Mouse (Mus musculus) CH12.LX (cell line): ENCODE measurements around the gene Phf23. TPM values are rescaled to one million over a fixed set of nuclear protein-coding genes. Genes with fewer than 3 reads are reported as not detected.

Source experiments
- DNase-seq: peaks from one replicate; pipeline ENCODE4 v3.0.0-alpha.2; 2013; ENCODE audit errors: extremely low read depth
- H3K27ac ChIP-seq: 2 replicates; pipeline ENCODE4 v1.5.1; 2012; ENCODE audit warnings: low read depth, mild to moderate bottlenecking, control low read depth, moderate library complexity; ENCODE audit not compliant: insufficient read depth
- H3K27me3 ChIP-seq: replicated peaks from 2 replicates; pipeline ENCODE3; 2012; ENCODE audit warnings: inconsistent platforms
- H3K36me3 ChIP-seq, 2 experiments: replicated peaks in 1 of 2; 2 replicates each; pipeline versions ENCODE3 to v1.6.1; 2012; ENCODE audit warnings: inconsistent platforms in 1 of 2, low read length in 1 of 2, mild to moderate bottlenecking in 1 of 2, mixed read lengths in 1 of 2, moderate library complexity in 1 of 2; ENCODE audit not compliant: control insufficient read depth in 1 of 2, insufficient read depth in 1 of 2
- H3K4me1 ChIP-seq, 2 experiments: 2 replicates each; pipeline ENCODE4 v1.6.1; 2012; ENCODE audit warnings: inconsistent platforms in 1 of 2, moderate library complexity in 1 of 2; ENCODE audit not compliant: insufficient read depth in 2 of 2, control insufficient read depth in 1 of 2
- H3K4me2 ChIP-seq: 2 replicates; pipeline ENCODE4 v1.6.1; 2012; ENCODE audit warnings: low read depth, mild to moderate bottlenecking, control low read depth; ENCODE audit not compliant: poor library complexity, insufficient read depth, severe bottlenecking
- H3K4me3 ChIP-seq, 3 experiments: fragments of 150-350 bp in 1 of 3; sonication (generic) in 1 of 3; replicated peaks in 1 of 3; 2 replicates each; pipeline versions ENCODE3 to v1.5.1; 2011 to 2012; ENCODE audit warnings: low read depth in 2 of 3, low read length in 2 of 3, mild to moderate bottlenecking in 2 of 3, moderate library complexity in 2 of 3, control low read depth in 1 of 3, improper control_type of control experiment in 1 of 3, inconsistent platforms in 1 of 3, mixed read lengths in 1 of 3; ENCODE audit not compliant: poor library complexity in 1 of 3
- H3K79me2 ChIP-seq: replicated peaks from 2 replicates; pipeline ENCODE4 v1.6.1; 2012; ENCODE audit warnings: mild to moderate bottlenecking, moderate library complexity; ENCODE audit not compliant: control insufficient read depth, poor library complexity, insufficient read depth, severe bottlenecking; ENCODE audit errors: extremely low read depth
- H3K9ac ChIP-seq: 2 replicates; pipeline ENCODE4 v1.6.1; 2012; ENCODE audit warnings: low read depth, mild to moderate bottlenecking, control low read depth, moderate library complexity; ENCODE audit not compliant: insufficient read depth
- H3K9me3 ChIP-seq: replicated peaks from 2 replicates; pipeline ENCODE3; 2012; ENCODE audit warnings: low read length, inconsistent platforms, mixed read lengths
- CHD1 ChIP-seq: IDR thresholded peaks from 2 replicates; pipeline ENCODE4 v1.6.1; 2012; ENCODE audit warnings: low read depth, low read length, improper control_type of control experiment, inconsistent platforms
- CHD2 ChIP-seq: IDR thresholded peaks from 2 replicates; pipeline ENCODE4 v1.6.1; 2011; ENCODE audit warnings: low read length, improper control_type of control experiment
- E2F4 ChIP-seq: IDR thresholded peaks from 2 replicates; pipeline ENCODE4 v1.6.1; 2011; ENCODE audit warnings: low read depth, low read length, improper control_type of control experiment; ENCODE audit not compliant: insufficient replicate concordance
- ELF1 ChIP-seq: IDR thresholded peaks from 2 replicates; pipeline ENCODE4 v1.6.1; 2014; ENCODE audit warnings: low read depth, mild to moderate bottlenecking, inconsistent platforms, low read length, improper control_type of control experiment
- ETS1 ChIP-seq: conservative IDR thresholded peaks from 2 replicates; pipeline ENCODE4 v1.6.1; 2012; ENCODE audit warnings: low read depth, mild to moderate bottlenecking, inconsistent platforms, low read length, improper control_type of control experiment, moderate library complexity
- GABPA ChIP-seq: IDR thresholded peaks from 2 replicates; pipeline ENCODE4 v1.6.1; 2012; ENCODE audit warnings: low read depth, low read length, improper control_type of control experiment, inconsistent platforms; ENCODE audit not compliant: insufficient replicate concordance
- HCFC1 ChIP-seq: IDR thresholded peaks from 2 replicates; pipeline ENCODE4 v1.6.1; 2012; ENCODE audit warnings: low read depth, mild to moderate bottlenecking, inconsistent platforms, low read length, improper control_type of control experiment
- IRF4 ChIP-seq: IDR thresholded peaks from 2 replicates; pipeline ENCODE4 v1.6.1; 2014; ENCODE audit warnings: low read depth, mild to moderate bottlenecking, inconsistent platforms, low read length, improper control_type of control experiment
- JUN ChIP-seq: IDR thresholded peaks from 2 replicates; pipeline ENCODE4 v1.6.1; 2011; ENCODE audit warnings: low read depth, mild to moderate bottlenecking, low read length, improper control_type of control experiment, moderate library complexity; ENCODE audit not compliant: insufficient read depth
- MAZ ChIP-seq: IDR thresholded peaks from 2 replicates; pipeline ENCODE4 v1.6.1; 2012; ENCODE audit warnings: low read depth, mild to moderate bottlenecking, inconsistent platforms, low read length, improper control_type of control experiment, moderate library complexity
- MEF2A ChIP-seq: IDR thresholded peaks from 2 replicates; pipeline ENCODE4 v1.6.1; 2014; ENCODE audit warnings: low read depth, mild to moderate bottlenecking, inconsistent platforms, low read length, improper control_type of control experiment, borderline replicate concordance
- MYC ChIP-seq: IDR thresholded peaks from 2 replicates; pipeline ENCODE4 v1.6.1; 2011; ENCODE audit warnings: low read depth, mild to moderate bottlenecking, improper control_type of control experiment, low read length
- NELFE ChIP-seq: IDR thresholded peaks from 2 replicates; pipeline ENCODE4 v1.6.1; 2011; ENCODE audit warnings: low read depth, low read length, improper control_type of control experiment
- NRF1 ChIP-seq: IDR thresholded peaks from 2 replicates; pipeline ENCODE4 v1.6.1; 2014; ENCODE audit warnings: low read depth, mild to moderate bottlenecking, inconsistent platforms, low read length, improper control_type of control experiment, moderate library complexity
- RAD21 ChIP-seq: IDR thresholded peaks from 2 replicates; pipeline ENCODE4 v1.6.1; 2011; ENCODE audit warnings: low read depth, mild to moderate bottlenecking, low read length, improper control_type of control experiment, moderate library complexity
- SIN3A ChIP-seq: IDR thresholded peaks from 2 replicates; pipeline ENCODE4 v1.6.1; 2012; ENCODE audit warnings: low read length, improper control_type of control experiment, inconsistent platforms
- TCF12 ChIP-seq: IDR thresholded peaks from 2 replicates; pipeline ENCODE4 v1.6.1; 2014; ENCODE audit warnings: low read depth, mild to moderate bottlenecking, inconsistent platforms, low read length, improper control_type of control experiment
- UBTF ChIP-seq: IDR thresholded peaks from 2 replicates; pipeline ENCODE4 v1.6.1; 2012; ENCODE audit warnings: low read depth, mild to moderate bottlenecking, inconsistent platforms, low read length, improper control_type of control experiment, moderate library complexity
- USF2 ChIP-seq: conservative IDR thresholded peaks from 2 replicates; pipeline ENCODE4 v1.6.1; 2011; ENCODE audit warnings: low read depth, low read length, improper control_type of control experiment
- ZMIZ1 ChIP-seq: IDR thresholded peaks from 2 replicates; pipeline ENCODE4 v1.6.1; 2012; ENCODE audit warnings: low read depth, mild to moderate bottlenecking, inconsistent platforms, low read length, improper control_type of control experiment
- ZNF384 ChIP-seq: IDR thresholded peaks from 2 replicates; pipeline ENCODE4 v1.6.1; 2012; ENCODE audit warnings: low read depth, low read length, improper control_type of control experiment, inconsistent platforms
- dilution Hi-C: fragments of 300-500 bp; cut with MboI; formaldehyde crosslinking; loops from 2 replicates; pipeline ENCODE4 v1.14.3; 2020; ENCODE audit warnings: low sequenced_read_pairs; ENCODE audit not compliant: extremely low pct_unique_long_range_greater_than_20kb, extremely low pct_ligation_motif_present
- in situ Hi-C: fragments of 300-500 bp; cut with MboI; formaldehyde crosslinking; loops from 3 replicates; pipeline ENCODE4 v1.14.3; 2019; ENCODE audit warnings: low sequenced_read_pairs, low pct_ligation_motif_present, low pct_unique_long_range_greater_than_20kb, mixed read lengths
- polyA plus RNA-seq: library from polyadenylated mRNA; unstranded; fragments of >175 nt; gene quantifications from 2 replicates; pipeline ENCODE4 v1.2.1, GENCODE M21; 2012; ENCODE audit warnings: low read depth; ENCODE audit not compliant: insufficient read length
- total RNA-seq, 2 experiments: library from RNA; depleted of rRNA; stranded (reverse); fragments of 300-350 nt in 1 of 2; fragments of >200 nt in 1 of 2; gene quantifications; 2 replicates each; pipeline ENCODE4 v1.2.3; 2012 to 2014

Phf23 gene
- total and polyA plus RNA-seq, 3 experiments, result 67.2 to 93.2 (median 69.0) TPM

DNA sequence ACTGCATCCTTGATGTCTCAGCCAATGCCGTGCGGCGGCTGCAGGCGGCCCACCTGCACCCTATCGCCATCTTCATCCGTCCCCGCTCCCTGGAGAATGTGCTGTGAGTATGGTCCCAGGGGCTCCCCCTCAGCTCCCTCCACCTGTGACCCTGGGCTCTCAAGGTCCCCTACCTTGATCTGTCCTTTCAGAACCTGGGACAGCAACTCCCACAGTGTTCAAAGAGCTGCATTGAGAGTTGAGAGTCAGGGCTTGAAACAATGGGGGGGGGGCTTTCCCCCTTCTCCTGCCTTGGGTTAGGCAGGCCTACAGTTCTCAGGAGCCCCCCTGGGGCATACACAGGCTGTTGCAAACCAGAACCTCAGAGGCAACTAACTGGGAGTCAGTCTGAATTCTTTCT is 48.1 kb downstream of the Phf23 start:
- no peak for DNase-seq
- Histone ChIP-seq H3K4me3 (no peak overlapping the region), H3K27ac (no peak overlapping the region), H3K27me3 (no peaks in the 10 kb centered on the region), H3K4me2 (no peak overlapping the region), H3K36me3 (peaks cover 0 to 52% of the 10 kb centered on the region in 2 experiments), H3K4me1 (0 out of 4 replicates have a peak, but pooled peaks cover 0 to under 1% of the 10 kb centered on the region in 2 experiments), H3K9ac (no peak overlapping the region), H3K9me3 (no peaks in the 10 kb centered on the region), H3K79me2 (no peaks in the 10 kb centered on the region)
- in situ Hi-C loops, result no loop called here
- TF ChIP-seq CHD1 (no peak), NELFE (no peak), ETS1 (no peak), NRF1 (no peak), E2F4 (no peak), SIN3A (no peak), MYC (no peak), ZMIZ1 (no peak), ZNF384 (no peak)
- dilution Hi-C loops, result no loop called here

DNA sequence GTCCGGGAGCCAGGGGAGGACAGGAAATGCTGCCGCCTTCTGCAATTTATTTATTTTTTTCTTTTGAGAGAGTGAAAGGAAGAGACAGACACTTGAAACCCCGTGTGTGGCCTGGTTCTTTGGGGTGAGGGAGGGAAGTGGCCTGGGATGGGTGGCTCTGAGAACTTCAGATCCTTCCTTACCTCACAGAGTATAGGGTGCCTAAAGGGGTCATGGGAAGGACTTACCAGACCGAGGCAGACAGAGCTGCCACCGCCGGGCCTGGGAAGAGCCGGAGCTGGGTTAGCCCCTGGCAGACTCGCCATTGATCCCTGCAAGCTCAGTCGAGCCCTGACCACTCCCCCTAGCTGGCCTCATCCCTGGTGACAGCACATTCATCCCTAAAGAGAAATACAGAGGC is 49.9 kb downstream of the Phf23 start:
- TF ChIP-seq GABPA (no peak), HCFC1 (no peak)
- TF ChIP-seq, all 38 proteins: peak for 0
- Histone ChIP-seq H3K4me2 (no peak overlapping the region), H3K27me3 (peaks cover 6% of the 10 kb centered on the region), H3K9me3 (no peaks in the 10 kb centered on the region), H3K4me1 (no peaks in the 10 kb centered on the region), H3K9ac (no peak overlapping the region), H3K4me3 (no peak overlapping the region), H3K79me2 (no peaks in the 10 kb centered on the region), H3K36me3 (peaks cover 0 to 45% of the 10 kb centered on the region in 2 experiments), H3K27ac (no peak overlapping the region)
- dilution Hi-C loops (no loop called here), in situ Hi-C loops (no loop called here)
- no peak for DNase-seq

DNA sequence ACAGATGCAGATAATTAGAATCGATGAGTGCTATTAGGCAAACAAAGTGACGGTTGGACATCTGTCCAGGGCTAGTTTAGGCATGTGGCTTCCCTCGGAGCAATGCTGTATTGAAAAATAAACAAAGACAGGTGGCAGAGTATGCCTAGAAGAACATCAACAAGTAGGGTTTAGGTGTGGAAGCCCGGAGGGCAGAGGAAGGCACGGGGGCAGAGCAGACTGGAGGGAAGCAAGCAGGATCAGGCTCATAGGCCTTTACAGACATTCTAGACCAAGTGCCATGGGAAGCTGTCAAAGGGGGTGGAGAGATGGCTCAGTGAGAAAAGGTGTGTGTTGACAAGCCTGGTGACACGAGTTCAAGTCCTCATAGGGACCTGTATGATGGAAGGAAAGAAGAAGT is 53.8 kb downstream of the Phf23 start:
- in situ Hi-C loops, result no loop called here
- no peak overlapping the region for H3K4me2 ChIP-seq
- no peaks in the 10 kb centered on the region for H3K9me3 ChIP-seq
- H3K79me2 ChIP-seq, result no peaks in the 10 kb centered on the region
- dilution Hi-C loops, result no loop called here
- H3K36me3 ChIP-seq, result peaks cover 0 to 11% of the 10 kb centered on the region in 2 experiments
- no peak overlapping the region for H3K9ac ChIP-seq
- no peak overlapping the region for H3K27ac ChIP-seq
- TF ChIP-seq UBTF (no peak), E2F4 (no peak), IRF4 (no peak), NELFE (no peak), RAD21 (no peak), SIN3A (no peak), MEF2A (no peak), CHD2 (no peak), ELF1 (no peak), MAZ (no peak), JUN (no peak), GABPA (no peak), TCF12 (no peak), NRF1 (no peak), USF2 (no peak)
- TF ChIP-seq, all 38 proteins: peak for 0
- peaks cover 38% of the 10 kb centered on the region for H3K27me3 ChIP-seq
- no peaks in the 10 kb centered on the region for H3K4me1 ChIP-seq
- no peak for DNase-seq
- H3K4me3 ChIP-seq, result no peak overlapping the region
